15 mouse cellular contexts compared by ENCODE assay signal in the genomic region with DNA sequence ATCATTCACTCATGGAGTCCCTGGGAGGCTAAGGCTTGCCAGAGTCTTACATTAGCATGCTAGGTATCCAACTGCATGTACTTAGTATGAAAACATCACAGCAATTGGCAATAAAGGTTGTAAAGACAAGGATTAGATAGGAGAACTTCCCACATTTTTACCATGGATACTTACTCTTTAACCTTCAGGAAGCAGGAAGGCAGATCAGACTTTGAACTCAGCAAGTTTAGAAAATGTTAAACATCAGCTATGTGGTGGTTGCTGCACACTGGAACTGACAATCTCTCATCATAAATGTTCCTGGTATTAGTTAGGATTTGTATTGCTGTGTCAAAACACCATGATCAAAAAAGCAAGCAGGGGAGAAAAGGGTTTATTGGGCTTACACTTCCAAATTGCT.
"Had no signal": no experiment of that assay in that cellular context is flagged by ENCODE, and none has a peak within 500 bp of the region (broad histone marks: within the 10 kb centered on the region; RNA-seq: fewer than 3 reads in every experiment).

No protein-coding gene starts in this region.

- H3K9me3 ChIP-seq: midbrain, embryonic 13.5 days; midbrain, embryonic 15.5 days; neural tube, embryonic 12.5 days; stomach, embryonic 15.5 days had no signal

- ATAC-seq: midbrain, embryonic 13.5 days; midbrain, embryonic 15.5 days had no signal

- H3K36me3 ChIP-seq: midbrain, embryonic 13.5 days; midbrain, embryonic 15.5 days; neural tube, embryonic 12.5 days; stomach, embryonic 15.5 days had no signal

- H3K9ac ChIP-seq: lung, embryonic 14.5 days; midbrain, embryonic 13.5 days; midbrain, embryonic 15.5 days; neural tube, embryonic 12.5 days; stomach, embryonic 15.5 days had no signal

- H3K27me3 ChIP-seq: megakaryocyte, embryonic 14.5 days; midbrain, embryonic 13.5 days; midbrain, embryonic 15.5 days; neural tube, embryonic 12.5 days; stomach, embryonic 15.5 days had no signal

- H3K4me1 ChIP-seq: midbrain, embryonic 13.5 days; midbrain, embryonic 15.5 days; neural tube, embryonic 12.5 days; stomach, embryonic 15.5 days had no signal

- DNase-seq: lung, adult 18-20 months; lung, embryonic 14.5 days; lung, postnatal 10 days; right cerebral cortex, postnatal 14 days; thymus, adult 2 months; thymus, postnatal 25 days; thymus, postnatal 4 days had no signal

- H3K4me3 ChIP-seq: megakaryocyte, embryonic 14.5 days; midbrain, embryonic 13.5 days; midbrain, embryonic 15.5 days; neural tube, embryonic 12.5 days; stomach, embryonic 15.5 days had no signal

- H3K27ac ChIP-seq: macrophage; midbrain, embryonic 13.5 days; midbrain, embryonic 15.5 days; neural tube, embryonic 12.5 days; stomach, embryonic 15.5 days; stomach, postnatal 0 days had no signal

- H3K4me2 ChIP-seq: lung, embryonic 14.5 days; midbrain, embryonic 11.5 days; midbrain, embryonic 13.5 days; midbrain, embryonic 15.5 days; neural tube, embryonic 12.5 days; stomach, embryonic 15.5 days had no signal
